Mouse (Mus musculus) embryo, embryonic 11 days (tissue): Measurements from ENCODE around the gene Per1.

Experiments
- DNase-seq: peaks from one replicate; pipeline ENCODE4 v3.0.0-alpha.2; 2015

Gene Per1

GRCm38 (mm10) chr11:69100639-69101360 lies 5.8 kb downstream of the Per1 start:
- DNase-seq: no peak

- DNase-seq: no peak
These were observed 6.8 kb downstream of the Per1 start for GRCm38 (mm10) chr11:69101604-69102402.

- no peak for DNase-seq
These were observed 7.3 kb downstream of the Per1 start for GRCm38 (mm10) chr11:69102403-69102725.

GRCm38 (mm10) chr11:69103121-69103520 lies 8.1 kb downstream of the Per1 start:
- no peak for DNase-seq

GRCm38 (mm10) chr11:69103531-69104435 lies 8.8 kb downstream of the Per1 start:
- no peak for DNase-seq

- no peak for DNase-seq
These were observed 9.5 kb downstream of the Per1 start for GRCm38 (mm10) chr11:69104487-69104886.

GRCm38 (mm10) chr11:69105227-69105626 lies 10.2 kb downstream of the Per1 start:
- no peak for DNase-seq

- no peak for DNase-seq
These were observed 10.8 kb downstream of the Per1 start for GRCm38 (mm10) chr11:69105796-69106195.

- no peak for DNase-seq
These were observed 11.3 kb downstream of the Per1 start for GRCm38 (mm10) chr11:69106299-69106698.

GRCm38 (mm10) chr11:69106842-69107241 lies 11.8 kb downstream of the Per1 start:
- DNase-seq: no peak

- no peak for DNase-seq
These were observed 12.7 kb downstream of the Per1 start for GRCm38 (mm10) chr11:69107676-69108075.

- no peak for DNase-seq
These were observed 13.2 kb downstream of the Per1 start for GRCm38 (mm10) chr11:69108223-69108622.

GRCm38 (mm10) chr11:69109032-69109900 lies 14.2 kb downstream of the Per1 start:
- no peak for DNase-seq

GRCm38 (mm10) chr11:69110319-69111046 lies 15.5 kb downstream of the Per1 start:
- DNase-seq: peak; percentile 91

GRCm38 (mm10) chr11:69111051-69111810 lies 16.2 kb downstream of the Per1 start:
- DNase-seq: peak; percentile 41

- DNase-seq: peak; percentile 10
These were observed 16.8 kb downstream of the Per1 start for GRCm38 (mm10) chr11:69111865-69112264.

- DNase-seq: no peak
These were observed 19.0 kb downstream of the Per1 start for GRCm38 (mm10) chr11:69114018-69114417.

- no peak for DNase-seq
These were observed 19.6 kb downstream of the Per1 start for GRCm38 (mm10) chr11:69114621-69115020.

GRCm38 (mm10) chr11:69116843-69117242 lies 21.8 kb downstream of the Per1 start:
- no peak for DNase-seq
